Mouse (Mus musculus): ENCODE measurements around the gene Ndufa3. TPM values are rescaled to one million over a fixed set of nuclear protein-coding genes. Genes with fewer than 3 reads are reported as not detected.
A peak's percentile ranks its signal among the peaks of the same experiment; 100 is the strongest.
"Not testable (repeated sequence)": the region's sequence is repeated elsewhere in the genome, so short reads cannot be mapped to it uniquely, and the experiment has no call there.

Gene Ndufa3
- 461 and 526 TPM in 2 replicates for polyA plus RNA-seq (2015; fragmentation: Nextera tagmentation; extraction: Ambion mirVana)

- Histone ChIP-seq H3K4me2 (ENCODE audit: low read length) (peak within 1 kb of the TSS; percentile 82), H3K9me3 (ENCODE audit: control insufficient read depth, low read length) (no peaks in the 10 kb centered on the region), H3K4me1 (ENCODE audit: control insufficient read depth, insufficient read depth, low read depth, low read length) (peaks cover 15% of the 10 kb centered on the region), H3K27ac (ENCODE audit: low read depth, low read length) (peak within 1 kb of the TSS; percentile 84), H3K9ac (ENCODE audit: low read depth, low read length) (peak within 1 kb of the TSS; percentile 81), H3K27me3 (replicated peaks; ENCODE audit: control insufficient read depth, insufficient read depth, low read length) (no peaks in the 10 kb centered on the region; the same call in 1 of the 2 replicates), H3K36me3 (ENCODE audit: control insufficient read depth, insufficient read depth, low read length) (peaks cover 9% of the 10 kb centered on the region), H3K4me3 (ENCODE audit: low read length) (peak within 1 kb of the TSS; percentile 75)
- WGBS: under 1% methylated on average over 32 of the region's 32 CpGs
- peak; percentile 97 for ATAC-seq
These were observed at the start of gene Ndufa3 for GRCm38 (mm10) chr7:3617242-3617995. Ndufa3 (plus strand) TSS chr7:3617373.

GRCm38 (mm10) chr7:3569725-3570124, 47.4 kb upstream of the Ndufa3 start:
- no peaks in the 10 kb centered on the region for H3K4me1 ChIP-seq (ENCODE audit: control insufficient read depth, insufficient read depth, low read depth, low read length)

GRCm38 (mm10) chr7:3570580-3570979, 46.6 kb upstream of the Ndufa3 start:
- not testable (repeated sequence) for H3K36me3 ChIP-seq (ENCODE audit: control insufficient read depth, insufficient read depth, low read length); H3K27ac ChIP-seq (ENCODE audit: low read depth, low read length); ATAC-seq; H3K9ac ChIP-seq (ENCODE audit: low read depth, low read length); H3K9me3 ChIP-seq (ENCODE audit: control insufficient read depth, low read length); H3K4me2 ChIP-seq (ENCODE audit: low read length); H3K27me3 ChIP-seq (replicated peaks; ENCODE audit: control insufficient read depth, insufficient read depth, low read length); H3K4me3 ChIP-seq (ENCODE audit: low read length); H3K4me1 ChIP-seq (ENCODE audit: control insufficient read depth, insufficient read depth, low read depth, low read length)
- WGBS: 94% methylated on average over 3 of the region's 3 CpGs

More at GRCm38 (mm10) chr7:3569725-3570124, 47.4 kb upstream of the Ndufa3 start:
- Histone ChIP-seq H3K27ac (ENCODE audit: low read depth, low read length) (no peak overlapping the region), H3K27me3 (replicated peaks; ENCODE audit: control insufficient read depth, insufficient read depth, low read length) (no peaks in the 10 kb centered on the region), H3K9ac (ENCODE audit: low read depth, low read length) (no peak overlapping the region), H3K9me3 (ENCODE audit: control insufficient read depth, low read length) (no peaks in the 10 kb centered on the region), H3K4me3 (ENCODE audit: low read length) (no peak overlapping the region), H3K36me3 (ENCODE audit: control insufficient read depth, insufficient read depth, low read length) (no peaks in the 10 kb centered on the region), H3K4me2 (ENCODE audit: low read length) (no peak overlapping the region)
- ATAC-seq: no peak
- 67% methylated on average over 6 of the region's 6 CpGs for WGBS

- no peak overlapping the region for H3K9ac ChIP-seq (ENCODE audit: low read depth, low read length)
- H3K27me3 ChIP-seq (replicated peaks; ENCODE audit: control insufficient read depth, insufficient read depth, low read length): no peaks in the 10 kb centered on the region
- no peaks in the 10 kb centered on the region for H3K4me1 ChIP-seq (ENCODE audit: control insufficient read depth, insufficient read depth, low read depth, low read length)
- no peak overlapping the region for H3K27ac ChIP-seq (ENCODE audit: low read depth, low read length)
- no peak overlapping the region for H3K4me3 ChIP-seq (ENCODE audit: low read length)
- no peaks in the 10 kb centered on the region for H3K36me3 ChIP-seq (ENCODE audit: control insufficient read depth, insufficient read depth, low read length)
- H3K4me2 ChIP-seq (ENCODE audit: low read length): no peak overlapping the region
- ATAC-seq: no peak
- H3K9me3 ChIP-seq (ENCODE audit: control insufficient read depth, low read length): no peaks in the 10 kb centered on the region
- WGBS: 76% methylated on average over 1 of the region's 1 CpGs
These were observed 45.3 kb upstream of the Ndufa3 start for GRCm38 (mm10) chr7:3571847-3572246.

- Histone ChIP-seq H3K27me3 (replicated peaks; ENCODE audit: control insufficient read depth, insufficient read depth, low read length) (no peaks in the 10 kb centered on the region), H3K9ac (ENCODE audit: low read depth, low read length) (no peak overlapping the region), H3K4me2 (ENCODE audit: low read length) (no peak overlapping the region), H3K4me1 (ENCODE audit: control insufficient read depth, insufficient read depth, low read depth, low read length) (no peaks in the 10 kb centered on the region), H3K36me3 (ENCODE audit: control insufficient read depth, insufficient read depth, low read length) (no peaks in the 10 kb centered on the region), H3K27ac (ENCODE audit: low read depth, low read length) (no peak overlapping the region), H3K9me3 (ENCODE audit: control insufficient read depth, low read length) (no peaks in the 10 kb centered on the region), H3K4me3 (ENCODE audit: low read length) (no peak overlapping the region)
- WGBS: 72% methylated on average over 5 of the region's 5 CpGs
- no peak for ATAC-seq
These were observed 43.0 kb upstream of the Ndufa3 start for GRCm38 (mm10) chr7:3574216-3574615.

GRCm38 (mm10) chr7:3576354-3577124, 40.6 kb upstream of the Ndufa3 start:
- H3K27ac ChIP-seq (ENCODE audit: low read depth, low read length): no peak overlapping the region
- no peak overlapping the region for H3K4me2 ChIP-seq (ENCODE audit: low read length)
- no peaks in the 10 kb centered on the region for H3K27me3 ChIP-seq (replicated peaks; ENCODE audit: control insufficient read depth, insufficient read depth, low read length)
- no peaks in the 10 kb centered on the region for H3K36me3 ChIP-seq (ENCODE audit: control insufficient read depth, insufficient read depth, low read length)
- no peak for ATAC-seq
- H3K4me3 ChIP-seq (ENCODE audit: low read length): no peak overlapping the region
- no peak overlapping the region for H3K9ac ChIP-seq (ENCODE audit: low read depth, low read length)
- no peaks in the 10 kb centered on the region for H3K4me1 ChIP-seq (ENCODE audit: control insufficient read depth, insufficient read depth, low read depth, low read length)
- 78% methylated on average over 5 of the region's 5 CpGs for WGBS
- H3K9me3 ChIP-seq (ENCODE audit: control insufficient read depth, low read length): no peaks in the 10 kb centered on the region

GRCm38 (mm10) chr7:3578196-3578595, 39.0 kb upstream of the Ndufa3 start:
- H3K9me3 ChIP-seq (ENCODE audit: control insufficient read depth, low read length): no peaks in the 10 kb centered on the region
- H3K4me2 ChIP-seq (ENCODE audit: low read length): no peak overlapping the region
- H3K36me3 ChIP-seq (ENCODE audit: control insufficient read depth, insufficient read depth, low read length): no peaks in the 10 kb centered on the region
- no peaks in the 10 kb centered on the region for H3K27me3 ChIP-seq (replicated peaks; ENCODE audit: control insufficient read depth, insufficient read depth, low read length)
- ATAC-seq: no peak
- 81% methylated on average over 2 of the region's 2 CpGs for WGBS
- H3K9ac ChIP-seq (ENCODE audit: low read depth, low read length): no peak overlapping the region
- H3K4me1 ChIP-seq (ENCODE audit: control insufficient read depth, insufficient read depth, low read depth, low read length): no peaks in the 10 kb centered on the region
- no peak overlapping the region for H3K27ac ChIP-seq (ENCODE audit: low read depth, low read length)
- no peak overlapping the region for H3K4me3 ChIP-seq (ENCODE audit: low read length)

- H3K4me1 ChIP-seq (ENCODE audit: control insufficient read depth, insufficient read depth, low read depth, low read length): no peaks in the 10 kb centered on the region
- no peaks in the 10 kb centered on the region for H3K27me3 ChIP-seq (replicated peaks; ENCODE audit: control insufficient read depth, insufficient read depth, low read length)
- 68% methylated on average over 6 of the region's 6 CpGs for WGBS
- no peaks in the 10 kb centered on the region for H3K9me3 ChIP-seq (ENCODE audit: control insufficient read depth, low read length)
- H3K4me3 ChIP-seq (ENCODE audit: low read length): no peak overlapping the region
- no peak for ATAC-seq
- H3K4me2 ChIP-seq (ENCODE audit: low read length): no peak overlapping the region
- no peak overlapping the region for H3K27ac ChIP-seq (ENCODE audit: low read depth, low read length)
- no peak overlapping the region for H3K9ac ChIP-seq (ENCODE audit: low read depth, low read length)
- H3K36me3 ChIP-seq (ENCODE audit: control insufficient read depth, insufficient read depth, low read length): no peaks in the 10 kb centered on the region
These were observed 38.1 kb upstream of the Ndufa3 start for GRCm38 (mm10) chr7:3578952-3579546.

GRCm38 (mm10) chr7:3580029-3580428, 37.1 kb upstream of the Ndufa3 start:
- Histone ChIP-seq H3K4me1 (ENCODE audit: control insufficient read depth, insufficient read depth, low read depth, low read length) (no peaks in the 10 kb centered on the region), H3K9ac (ENCODE audit: low read depth, low read length) (no peak overlapping the region), H3K4me2 (ENCODE audit: low read length) (no peak overlapping the region), H3K4me3 (ENCODE audit: low read length) (no peak overlapping the region), H3K36me3 (ENCODE audit: control insufficient read depth, insufficient read depth, low read length) (no peaks in the 10 kb centered on the region), H3K27me3 (replicated peaks; ENCODE audit: control insufficient read depth, insufficient read depth, low read length) (no peaks in the 10 kb centered on the region), H3K9me3 (ENCODE audit: control insufficient read depth, low read length) (no peaks in the 10 kb centered on the region), H3K27ac (ENCODE audit: low read depth, low read length) (no peak overlapping the region)
- 59% methylated on average over 2 of the region's 2 CpGs for WGBS
- ATAC-seq: no peak

Measured in hindbrain, embryonic 16.5 days (tissue).